Mouse (Mus musculus) neural tube, embryonic 11.5 days (tissue): Measurements from ENCODE around the gene Aktip. TPM values are rescaled to one million over a fixed set of nuclear protein-coding genes. Genes with fewer than 3 reads are reported as not detected.

Source experiments
- ATAC-seq: fragments of 200-750 bp; cut with Nextera tagmentation; 2 replicates; pipeline ENCODE4 v1.8.0; 2017; ENCODE audit warnings: moderate number of reproducible peaks, mild to moderate bottlenecking, moderate TSS enrichment, moderate library complexity; ENCODE audit not compliant: insufficient read depth, low FRiP score, low TSS enrichment
- DNase-seq: peaks from one replicate; pipeline ENCODE4 v3.0.0-alpha.2; 2015; ENCODE audit warnings: low spot score
- H3K27ac ChIP-seq: fragments of 300-500 bp; sonication (generic); 2 replicates; pipeline ENCODE4 v1.5.1; 2014; ENCODE audit warnings: low read depth, mild to moderate bottlenecking, low read length
- H3K27me3 ChIP-seq: fragments of 300-500 bp; sonication (generic); 2 replicates; pipeline ENCODE4 v1.6.1; 2014; ENCODE audit warnings: mild to moderate bottlenecking, low read length, mixed read lengths; ENCODE audit not compliant: control insufficient read depth, insufficient read depth
- H3K36me3 ChIP-seq: fragments of 300-500 bp; sonication (generic); 2 replicates; pipeline ENCODE4 v1.6.1; 2014; ENCODE audit warnings: mild to moderate bottlenecking, low read length, moderate library complexity, mixed read lengths; ENCODE audit not compliant: control insufficient read depth, insufficient read depth
- H3K4me1 ChIP-seq: fragments of 300-500 bp; sonication (generic); 2 replicates; pipeline ENCODE4 v1.6.1; 2014; ENCODE audit warnings: low read length, mixed read lengths; ENCODE audit not compliant: control insufficient read depth, insufficient read depth
- H3K4me2 ChIP-seq: fragments of 300-500 bp; sonication (generic); 2 replicates; pipeline ENCODE4 v1.6.1; 2014; ENCODE audit warnings: low read depth, mild to moderate bottlenecking, moderate library complexity
- H3K4me3 ChIP-seq: fragments of 300-500 bp; sonication (generic); 2 replicates; pipeline ENCODE4 v1.5.1; 2014; ENCODE audit warnings: low read depth, low read length
- H3K9ac ChIP-seq: fragments of 300-500 bp; sonication (generic); 2 replicates; pipeline ENCODE4 v1.6.1; 2014; ENCODE audit warnings: mild to moderate bottlenecking, low read length
- H3K9me3 ChIP-seq: fragments of 300-500 bp; sonication (generic); 2 replicates; pipeline ENCODE4 v1.6.1; 2016; ENCODE audit warnings: low read length; ENCODE audit not compliant: control insufficient read depth
- WGBS: fragments of 180-500 bp; shearing (Covaris S2); extraction: QIAGEN DNeasy Blood & Tissue Kit; methylation state at CpG from one replicate; pipeline ENCODE4 v1.1.7; 2014; 5-methylcytosine and 5-hydroxymethylcytosine counted together
- polyA plus RNA-seq: library from polyadenylated mRNA; unstranded; fragments of >200 nt; fragmentation: Nextera tagmentation; extraction: Ambion mirVana; gene quantifications from 2 replicates; pipeline ENCODE4 v1.2.1, GENCODE M21; 2014

The Aktip gene
- polyA plus RNA-seq, 1 experiment from 2014 or later, result 82.0 TPM

DNA sequence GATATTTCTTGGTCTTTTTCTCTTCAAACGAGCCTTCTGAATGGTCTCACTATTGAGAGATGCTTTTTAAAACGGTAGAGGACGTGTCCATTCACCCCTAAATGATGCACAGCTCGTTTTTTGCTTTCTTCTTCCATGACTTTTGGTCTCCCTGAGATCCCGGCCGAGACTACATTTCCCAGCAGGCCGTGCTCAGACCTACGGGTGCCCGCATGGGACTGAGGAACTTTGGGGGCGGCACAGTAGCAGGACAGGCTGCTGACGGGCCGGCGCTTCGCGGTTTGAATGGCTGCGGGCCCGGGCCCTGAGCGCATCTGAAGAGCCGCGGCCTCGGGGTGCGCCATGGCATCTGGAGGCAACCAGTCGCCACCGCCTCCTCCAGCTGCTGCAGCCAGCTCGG, 129.9 kb downstream of the Aktip start, which contains the start of gene Rbl2:
Gene Rbl2, plus strand, starts transcription at position 224 of the 400 bp plus-strand sequence.
- DNase-seq (peak; percentile 95), ATAC-seq (peak; percentile 94)
- H3K9me3 ChIP-seq, result no peaks in the 10 kb centered on the region
- no peaks in the 10 kb centered on the region for H3K27me3 ChIP-seq
- peak within 1 kb of the TSS; percentile 60 for H3K4me2 ChIP-seq
- 0% methylated on average over 25 of the region's 25 CpGs for WGBS
- H3K27ac ChIP-seq, result peak within 1 kb of the TSS; percentile 39
- H3K9ac ChIP-seq, result peak within 1 kb of the TSS; percentile 75
- peak within 1 kb of the TSS; percentile 82 for H3K4me3 ChIP-seq
- H3K4me1 ChIP-seq, result no peaks in the 10 kb centered on the region; the same call in 1 of the 2 replicates
- H3K36me3 ChIP-seq, result no peaks in the 10 kb centered on the region

- no peak overlapping the region for H3K27ac ChIP-seq
- H3K27me3 ChIP-seq, result no peaks in the 10 kb centered on the region
- no peaks in the 10 kb centered on the region for H3K36me3 ChIP-seq
- peak overlapping the region; percentile 60 for H3K4me2 ChIP-seq
- peak overlapping the region; percentile 82 for H3K4me3 ChIP-seq
- H3K4me1 ChIP-seq, result no peaks in the 10 kb centered on the region; the same call in 1 of the 2 replicates
- DNase-seq (no peak), ATAC-seq (no peak)
- 0 out of 2 replicates have a peak overlapping the region, but pooled peaks have one; percentile 23 for H3K9ac ChIP-seq
- H3K9me3 ChIP-seq, result no peaks in the 10 kb centered on the region
- 12% methylated on average over 10 of the region's 10 CpGs for WGBS
These were observed 130.4 kb downstream of the Aktip start for GRCm38 (mm10) chr8:91069407-91069806.

DNA sequence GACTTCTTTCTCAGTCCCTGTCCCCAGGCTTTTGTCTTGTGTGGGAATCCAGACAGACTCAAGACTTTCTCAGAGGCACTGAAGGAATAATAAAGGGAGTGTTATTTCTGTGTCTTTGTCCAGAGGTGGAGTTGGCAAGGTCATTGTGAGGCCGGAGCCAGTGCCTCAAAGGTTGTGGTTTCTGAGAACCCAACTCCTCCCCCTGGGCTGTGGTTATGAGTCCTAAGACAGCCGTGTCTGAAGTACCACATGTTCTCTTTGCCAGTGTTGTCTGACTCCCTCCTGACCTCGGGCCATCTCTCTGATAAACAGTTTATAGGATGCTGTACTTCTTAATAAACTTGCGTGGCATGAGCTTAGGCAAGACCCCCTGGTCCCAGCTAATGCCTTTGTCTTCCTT, 134.6 kb downstream of the Aktip start:
- Histone ChIP-seq H3K36me3 (no peaks in the 10 kb centered on the region), H3K27ac (no peak overlapping the region), H3K4me2 (no peak overlapping the region), H3K9ac (no peak overlapping the region), H3K9me3 (no peaks in the 10 kb centered on the region), H3K27me3 (no peaks in the 10 kb centered on the region), H3K4me1 (no peaks in the 10 kb centered on the region), H3K4me3 (no peak overlapping the region)
- ATAC-seq (no peak), DNase-seq (no peak)
- WGBS, result 79% methylated on average over 4 of the region's 4 CpGs

Other genes with a start within 250 kb of the Aktip start
- gene Rbl2, start 129.9 kb downstream of the Aktip start, polyA plus RNA-seq, result 13.4 and 15.7 TPM in 2 replicates
- gene Rpgrip1l, start 113.3 kb upstream of the Aktip start, polyA plus RNA-seq, result 13.6 and 14.5 TPM in 2 replicates
- 113 and 117 TPM in 2 replicates for gene Fto, start 113.5 kb upstream of the Aktip start, polyA plus RNA-seq